Mouse (Mus musculus) layer of hippocampus, adult 18-20 months (tissue): ENCODE results near the gene Mtmr12. TPM values are rescaled to one million over a fixed set of nuclear protein-coding genes. Genes with fewer than 3 reads are reported as not detected.
"Not testable (repeated sequence)": the region's sequence is repeated elsewhere in the genome, so short reads cannot be mapped to it uniquely, and the experiment has no call there.

Experiments used
- DNase-seq, 2 experiments: peaks; one replicate each; pipeline ENCODE4 v3.0.0; 2022; ENCODE audit warnings: low spot score in 2 of 2
- total RNA-seq, 2 experiments: library from RNA; stranded (reverse); gene quantifications; 2 replicates each; pipeline ENCODE4 v1.2.3; 2021

Gene Mtmr12
- total RNA-seq, 2 experiments from 2014 or later, result 61.3 to 65.7 TPM

DNA sequence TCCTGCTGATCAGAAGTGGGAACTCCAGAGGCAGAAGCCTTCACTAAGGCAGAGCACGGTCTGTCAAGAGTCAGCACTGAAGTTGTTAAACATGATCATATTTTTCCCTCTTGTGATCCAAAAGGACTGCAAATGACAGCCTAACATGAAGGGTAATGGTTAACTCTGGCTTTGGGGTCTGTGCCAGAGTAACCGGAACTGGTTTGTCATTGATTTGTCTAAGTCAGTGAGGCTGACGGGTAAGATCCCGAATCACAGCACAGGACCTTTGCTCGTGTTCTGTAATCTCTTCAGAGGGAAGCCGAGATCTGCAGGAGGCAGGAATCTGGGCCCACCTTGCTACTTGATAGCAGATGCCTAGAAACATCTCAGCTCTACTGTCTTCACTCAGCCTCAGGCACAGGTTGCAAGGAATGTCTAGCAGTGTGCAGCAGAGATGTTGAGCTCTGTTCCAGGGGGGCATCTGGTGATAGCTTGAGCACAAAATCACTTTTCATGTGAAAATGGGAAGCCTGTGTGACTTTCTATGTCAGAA lies 2.8 kb downstream of the Mtmr12 start:
- DNase-seq, result no peak

DNA sequence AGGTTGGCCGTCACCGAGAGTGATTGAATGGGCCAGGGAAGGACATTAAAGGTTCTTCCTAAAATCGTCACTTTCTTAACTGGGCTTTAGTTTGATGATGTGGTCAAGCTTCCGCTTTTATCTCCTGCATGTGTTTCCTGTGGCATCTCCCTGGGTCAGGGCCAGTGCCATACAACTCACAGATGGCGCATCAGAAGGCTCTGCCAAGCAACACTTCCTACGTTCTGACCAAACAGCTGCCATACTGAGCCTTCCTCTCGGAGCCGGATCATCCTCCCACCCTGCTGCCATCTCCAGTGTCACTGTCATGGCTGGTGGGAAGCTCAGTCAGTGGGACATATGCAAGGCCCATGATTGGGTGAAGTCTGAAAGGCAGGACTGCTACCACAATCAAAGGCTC lies 6.7 kb downstream of the Mtmr12 start:
- DNase-seq, result peak; percentile 83 to 92

DNA sequence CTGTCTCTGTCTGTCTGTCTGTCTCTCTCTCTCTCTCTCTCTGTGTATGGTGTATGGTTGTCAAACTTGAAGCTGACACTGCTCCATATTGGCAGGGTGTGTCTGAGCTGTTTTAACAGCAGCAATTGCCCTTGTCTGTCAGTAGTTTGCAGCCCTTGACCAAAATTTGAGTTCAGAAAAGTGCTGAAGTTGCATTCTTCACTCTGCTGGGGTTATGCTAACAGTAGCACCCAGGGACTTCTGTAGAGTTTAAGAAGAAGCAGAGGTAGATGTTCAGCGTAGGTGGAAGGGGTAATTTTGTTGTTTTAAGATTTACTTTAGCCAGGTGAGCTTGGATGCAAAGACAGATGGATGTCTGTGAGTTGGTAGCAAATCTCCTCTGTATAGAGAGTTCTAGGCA lies 7.4 kb downstream of the Mtmr12 start:
- no peak for DNase-seq

DNA sequence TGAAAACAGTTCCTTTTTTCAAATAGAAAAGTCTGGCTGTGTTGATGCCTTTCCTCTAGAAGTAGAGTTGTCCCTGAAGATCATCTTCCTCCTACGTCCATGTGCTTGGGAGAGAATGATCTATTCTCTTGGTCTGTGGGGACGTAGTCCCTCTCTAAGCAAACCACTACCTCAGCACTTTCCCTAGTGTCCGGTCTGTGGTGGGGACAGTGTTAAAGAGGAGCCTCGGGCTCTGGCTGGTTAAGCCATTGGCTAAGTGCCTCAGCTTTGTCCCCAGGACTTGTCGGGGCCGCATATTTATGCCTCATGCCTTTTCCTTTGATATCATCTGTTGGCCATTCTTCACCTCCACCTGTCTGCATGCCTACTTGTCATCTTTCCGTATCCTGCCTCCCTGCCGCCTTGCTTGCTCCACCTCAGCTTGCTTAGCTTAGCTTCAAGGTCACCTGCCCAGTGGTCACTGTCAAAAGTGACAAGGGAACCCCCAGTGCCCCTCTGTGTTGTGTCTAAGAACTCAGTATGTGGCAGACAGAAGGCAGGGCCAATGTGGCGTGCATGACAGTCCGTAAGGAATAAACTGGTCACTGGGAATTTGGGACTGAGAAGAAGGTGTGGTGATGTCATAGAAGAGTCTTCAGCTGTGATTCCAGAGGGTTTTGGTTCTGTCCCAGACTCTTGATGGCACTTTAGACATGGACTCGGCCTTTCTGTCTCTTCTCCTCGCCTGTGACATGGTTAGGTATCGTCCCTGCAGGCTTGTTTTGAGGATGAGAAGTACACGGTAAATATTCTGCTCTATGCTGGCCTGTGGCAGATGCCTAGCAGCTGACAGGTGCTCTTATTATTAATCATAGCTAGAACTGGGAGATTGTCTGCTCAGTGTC lies 9.9 kb downstream of the Mtmr12 start:
- no peak for DNase-seq

DNA sequence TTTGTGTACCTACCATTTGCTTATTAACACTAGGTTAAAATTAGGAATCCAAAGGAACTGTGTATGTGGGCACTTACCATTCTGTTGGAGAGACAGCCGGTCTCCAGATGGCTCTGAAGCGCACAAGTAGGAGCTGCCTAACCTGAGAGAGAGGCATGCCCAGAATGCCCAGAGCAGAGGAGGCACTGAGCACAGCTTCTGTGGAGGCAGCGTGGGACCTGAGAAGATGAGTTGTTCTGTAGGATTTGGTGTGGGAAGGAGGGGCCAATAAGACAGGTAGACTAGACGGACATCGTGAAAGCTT lies 10.5 kb downstream of the Mtmr12 start:
- peak; percentile 82 to 92 for DNase-seq

DNA sequence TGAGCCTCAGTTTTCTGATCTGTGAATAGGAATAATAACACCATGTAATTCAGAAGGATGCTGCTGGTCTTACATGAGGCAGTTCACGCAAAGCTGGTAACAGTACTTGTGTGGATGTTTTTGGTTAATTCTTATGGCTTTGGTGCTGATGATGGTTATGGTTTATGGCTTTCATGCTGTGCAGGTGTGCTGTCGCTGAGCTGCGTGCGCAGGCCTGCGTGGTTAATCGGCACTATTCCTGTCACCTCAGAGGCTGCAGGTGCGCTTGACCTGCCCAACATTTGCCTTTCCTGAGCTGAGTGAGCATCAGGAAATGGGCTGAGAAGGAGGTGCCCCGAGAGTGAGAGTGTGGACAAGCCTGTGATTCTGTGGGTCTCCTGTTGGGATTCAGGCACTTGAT lies 11.3 kb downstream of the Mtmr12 start:
- DNase-seq, result no peak

DNA sequence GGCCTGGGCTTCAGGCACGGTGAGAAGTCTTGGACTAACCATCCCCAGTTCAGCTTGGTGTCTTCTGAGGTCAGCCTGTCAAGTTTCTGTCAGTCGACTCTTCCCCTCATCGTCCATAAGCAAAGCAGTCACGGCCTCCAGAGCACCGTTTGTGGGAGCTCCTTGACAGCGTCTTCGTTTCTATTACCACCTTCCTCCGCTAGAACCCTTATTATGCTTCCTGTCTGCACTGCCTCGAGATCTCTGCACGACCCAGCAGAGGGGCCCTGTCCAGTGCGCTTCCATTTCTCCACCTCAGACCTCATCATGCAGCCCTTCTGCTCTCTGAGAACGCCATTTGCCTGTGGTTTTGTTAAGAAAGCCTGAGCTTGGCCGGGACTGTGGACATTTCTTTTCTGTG lies 12.0 kb downstream of the Mtmr12 start:
- no peak for DNase-seq

DNA sequence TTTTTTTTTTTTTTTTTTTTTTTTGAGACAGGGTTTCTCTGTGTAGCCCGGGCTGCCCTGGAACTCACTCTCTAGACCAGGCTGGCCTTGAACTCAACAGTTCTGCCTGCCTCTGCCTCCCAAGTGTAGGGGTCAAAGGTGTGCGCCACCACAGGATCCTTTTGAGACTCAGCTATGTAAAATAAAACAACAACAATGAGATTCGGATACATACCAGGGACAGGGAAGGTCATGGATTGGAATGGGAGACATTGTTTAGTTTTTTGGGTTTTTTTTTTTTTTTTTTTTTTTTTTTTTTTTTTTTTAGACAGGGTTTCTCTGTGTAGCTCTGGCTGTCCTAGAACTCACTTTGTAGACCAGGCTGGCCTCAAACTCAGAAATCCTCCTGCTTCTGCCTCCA lies 12.5 kb downstream of the Mtmr12 start:
- not testable (repeated sequence) for DNase-seq

DNA sequence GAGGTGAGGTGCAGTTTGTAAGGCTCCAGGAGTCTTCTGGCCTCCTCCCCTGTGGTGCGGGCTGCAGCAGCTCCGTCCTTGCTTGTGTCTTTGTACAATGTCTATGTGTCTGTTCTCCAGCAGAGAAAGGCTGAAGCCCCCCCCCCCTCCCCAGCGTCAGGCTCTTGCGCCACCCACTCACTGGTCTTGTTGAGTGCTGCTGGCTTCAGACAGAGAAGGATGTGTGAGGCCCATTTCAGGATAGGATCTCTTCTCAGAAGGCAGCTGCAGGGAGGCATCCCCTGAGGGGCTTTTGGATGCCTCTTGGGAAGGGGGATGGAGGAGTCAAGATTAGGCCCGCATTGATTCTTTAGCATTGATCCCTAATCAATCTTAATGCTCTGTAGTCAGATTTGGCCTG lies 13.0 kb downstream of the Mtmr12 start:
- no peak for DNase-seq

DNA sequence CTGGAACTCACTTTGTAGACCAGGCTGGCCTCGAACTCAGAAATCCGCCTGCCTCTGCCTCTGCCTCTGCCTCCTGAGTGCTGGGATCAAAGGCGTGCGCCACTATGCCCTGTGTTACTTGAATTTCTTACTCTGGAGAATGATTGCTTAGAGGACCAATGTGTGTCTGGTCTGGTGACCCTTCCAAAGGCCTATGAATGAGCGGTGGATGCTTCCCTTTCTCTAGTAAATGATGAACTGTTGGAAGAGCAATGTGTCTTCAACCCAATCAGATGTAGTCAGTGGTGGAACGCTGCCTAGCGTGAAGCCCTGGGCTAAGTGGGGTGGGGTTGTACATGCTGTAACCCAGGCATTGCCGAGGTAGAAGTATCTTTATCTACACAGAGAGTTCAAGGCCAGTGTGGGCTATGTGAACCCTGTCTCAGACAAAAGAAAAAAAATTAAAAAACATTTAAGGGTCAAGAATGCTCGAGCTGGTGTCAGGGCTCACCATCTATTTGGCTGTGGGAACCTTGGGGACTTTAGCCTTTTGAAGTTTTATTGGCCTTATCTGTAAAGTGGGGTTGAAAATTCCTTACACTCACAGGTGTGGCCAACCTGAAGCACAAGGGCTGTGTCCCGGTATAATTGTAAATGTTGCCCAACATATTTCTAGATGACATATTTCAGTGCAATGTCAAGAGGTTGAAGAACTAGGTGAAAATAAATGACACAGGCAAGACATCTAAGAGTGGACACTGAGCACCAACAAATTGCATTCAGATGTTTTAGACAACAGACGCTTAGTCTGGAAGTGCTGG lies 14.0 kb downstream of the Mtmr12 start:
- DNase-seq, result no peak

DNA sequence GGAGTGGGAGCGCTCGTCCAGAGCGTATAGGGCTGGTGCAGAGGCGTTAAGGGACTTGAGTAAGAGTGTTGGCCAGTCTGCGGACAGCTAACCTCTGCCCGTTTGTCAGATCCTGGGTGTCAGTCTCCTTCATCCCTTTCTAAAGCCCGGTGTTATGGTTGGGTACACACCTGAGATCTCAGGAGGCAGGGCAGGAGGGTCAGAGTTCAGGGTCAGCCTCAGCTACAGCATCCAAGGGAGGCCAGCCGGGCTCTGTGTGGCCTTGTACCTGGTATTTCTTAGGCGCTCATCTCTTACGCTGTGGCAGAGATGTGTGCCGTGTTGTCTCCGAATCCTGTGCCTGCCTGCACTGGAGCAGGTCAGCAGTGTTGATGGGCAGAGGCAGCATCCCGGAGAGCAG lies 16.3 kb downstream of the Mtmr12 start:
- DNase-seq, result no peak

DNA sequence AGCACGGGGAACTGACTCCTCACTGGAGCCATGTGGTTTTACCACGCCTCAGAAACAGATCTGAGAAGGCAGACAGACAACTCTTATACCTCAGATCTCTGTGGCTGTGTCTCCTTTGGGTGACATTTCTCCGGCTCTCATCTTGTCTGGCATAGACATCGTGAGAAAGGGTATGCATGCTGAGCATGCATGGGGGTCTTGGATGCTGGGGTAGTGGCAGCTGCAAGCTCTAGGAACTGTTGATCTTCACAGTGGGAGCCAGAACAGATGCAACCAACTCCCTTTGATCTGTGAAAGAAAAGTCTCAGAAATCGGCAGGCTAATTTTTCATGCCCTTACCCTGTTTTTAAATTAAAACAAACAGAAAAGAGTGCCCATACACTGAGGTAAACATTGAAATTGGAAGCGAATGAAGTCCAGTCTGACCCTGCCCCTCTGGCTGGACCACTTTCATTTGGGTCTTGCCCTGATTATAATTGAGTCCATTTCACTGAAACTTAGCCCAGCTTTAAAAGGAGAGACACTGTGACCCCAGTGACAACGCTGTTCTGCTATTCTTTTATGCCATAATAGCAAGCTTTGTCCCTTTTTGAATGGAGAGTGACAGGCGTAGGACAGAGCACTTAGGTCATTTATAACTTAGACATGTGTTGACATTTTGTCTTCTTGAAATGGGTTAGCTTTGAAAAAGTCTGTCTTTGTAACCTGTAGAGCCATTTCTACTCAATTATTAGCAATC lies 17.9 kb downstream of the Mtmr12 start:
- no peak for DNase-seq

DNA sequence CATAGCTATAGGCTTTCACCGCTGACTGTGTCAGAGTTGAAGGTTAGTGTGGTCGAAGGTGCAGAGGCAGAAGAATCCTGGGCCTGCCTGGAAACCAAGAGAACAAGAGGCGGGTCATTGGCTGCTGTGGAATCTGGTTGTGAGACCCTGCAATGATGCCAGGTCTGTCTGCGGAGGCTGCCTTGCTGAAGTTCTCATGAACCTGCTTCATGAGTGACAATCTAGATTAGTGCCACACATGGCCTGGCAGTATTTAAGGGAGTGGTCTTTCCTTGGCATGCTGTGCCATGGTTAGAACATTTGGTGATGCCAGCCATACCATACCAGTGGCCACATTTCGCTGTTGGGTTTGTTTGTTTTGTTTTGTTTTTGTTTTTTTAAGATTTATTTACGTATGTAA lies 18.6 kb downstream of the Mtmr12 start:
- no peak for DNase-seq

DNA sequence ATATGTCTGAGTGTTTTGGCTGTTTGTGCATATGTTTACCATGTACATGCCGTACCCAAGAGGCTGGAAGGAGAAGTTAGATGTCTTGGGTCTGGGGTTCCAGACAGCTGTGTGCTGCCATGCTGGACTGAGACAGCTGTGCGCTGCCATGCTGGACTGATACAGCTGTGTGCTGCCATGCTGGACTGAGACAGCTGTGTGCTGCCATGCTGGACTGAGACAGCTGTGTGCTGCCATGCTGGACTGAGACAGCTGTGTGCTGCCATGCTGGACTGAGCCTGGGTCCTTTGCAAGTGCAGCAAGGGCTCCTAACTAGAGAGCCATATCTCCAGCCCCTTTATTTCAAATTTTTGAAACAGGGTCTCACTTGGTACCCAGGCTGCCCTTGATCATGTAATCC lies 19.4 kb downstream of the Mtmr12 start:
- no peak for DNase-seq

DNA sequence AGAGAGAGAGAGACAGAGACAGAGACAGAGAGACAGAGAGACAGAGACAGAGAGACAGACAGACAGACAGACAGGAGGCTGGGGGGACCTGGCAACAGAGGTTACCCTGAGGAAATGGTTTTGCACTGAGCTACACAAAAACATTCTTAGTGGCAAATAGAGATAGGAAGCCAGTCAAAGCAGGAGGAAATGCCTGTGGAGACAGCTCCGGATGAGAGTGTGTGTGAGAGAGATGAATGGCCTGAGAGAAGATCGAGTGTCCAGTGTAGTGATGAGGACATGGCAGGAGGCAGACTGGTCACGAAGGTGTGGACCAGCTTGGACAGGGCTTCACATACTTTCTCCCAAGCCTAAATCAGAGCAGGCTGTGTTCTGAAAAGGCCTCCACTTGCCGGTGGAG lies 20.2 kb downstream of the Mtmr12 start:
- DNase-seq, result no peak

DNA sequence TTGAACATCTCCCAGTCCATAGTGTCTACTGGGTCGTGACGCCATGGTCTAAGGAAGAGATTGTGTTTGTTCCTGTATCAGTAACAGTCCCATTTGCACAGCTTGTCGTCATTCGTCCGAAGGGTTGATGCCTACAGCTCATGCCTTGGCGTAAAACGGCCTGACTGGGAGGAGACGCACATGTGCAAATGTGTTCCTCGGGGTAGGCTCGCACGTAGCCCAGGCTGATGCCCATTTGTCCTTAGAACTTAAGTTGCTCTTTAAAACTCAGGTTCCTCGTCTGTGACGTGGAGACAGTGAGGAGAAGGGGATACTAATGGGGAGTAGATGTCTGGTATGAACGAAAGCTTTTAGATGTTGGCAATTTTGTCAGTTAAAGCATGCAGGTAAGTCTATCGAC lies 22.1 kb downstream of the Mtmr12 start:
- DNase-seq, result no peak

DNA sequence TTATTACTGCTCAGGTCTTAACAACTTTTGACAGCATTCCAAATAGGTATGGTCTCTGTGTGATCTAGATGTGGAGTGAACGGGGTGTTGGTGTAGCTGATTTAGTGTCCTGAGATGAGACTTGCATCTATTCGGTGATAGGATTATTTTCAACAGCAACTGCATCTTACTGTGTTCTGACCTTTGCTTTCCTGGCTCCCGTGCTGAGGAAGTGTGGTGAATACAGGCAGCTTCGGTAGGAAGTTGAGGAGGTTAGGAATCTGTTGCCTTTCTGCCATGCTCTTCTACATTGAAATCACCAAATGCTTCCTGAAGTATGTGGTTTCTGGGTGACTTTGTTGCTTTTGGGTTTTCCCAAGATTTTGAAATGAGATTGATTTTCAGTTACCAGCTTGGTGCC lies 22.5 kb downstream of the Mtmr12 start:
- no peak for DNase-seq

DNA sequence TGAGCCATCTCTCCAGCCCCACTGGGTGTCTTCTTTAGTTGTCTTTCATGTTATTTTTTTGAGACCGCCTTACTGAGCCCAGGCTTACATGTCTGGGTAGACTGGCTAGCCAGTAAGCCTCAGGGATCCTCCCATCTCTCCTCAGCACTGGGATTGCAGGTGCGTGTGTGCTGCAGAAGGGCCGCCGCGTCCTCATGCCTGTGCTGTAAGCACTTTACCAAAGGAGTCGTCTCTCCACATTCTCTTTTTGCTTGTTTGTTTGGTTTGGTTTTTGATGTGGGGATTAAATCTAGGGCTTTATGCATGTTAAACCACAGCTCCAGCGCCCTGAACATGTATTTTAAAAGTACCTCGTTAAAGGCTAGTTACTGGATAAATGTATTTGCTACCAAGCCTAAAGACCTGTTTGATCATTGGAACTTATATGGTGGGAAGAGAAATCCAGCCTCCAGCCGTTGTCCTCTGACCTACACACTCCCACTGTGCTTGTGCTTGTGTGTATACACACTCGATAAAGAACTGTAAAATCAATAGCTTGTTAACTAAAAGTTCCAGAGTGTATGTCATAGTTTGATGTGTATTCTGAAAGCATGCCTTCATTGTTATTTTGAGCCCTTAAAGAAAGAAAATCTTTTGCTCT lies 24.9 kb downstream of the Mtmr12 start:
- no peak for DNase-seq

DNA sequence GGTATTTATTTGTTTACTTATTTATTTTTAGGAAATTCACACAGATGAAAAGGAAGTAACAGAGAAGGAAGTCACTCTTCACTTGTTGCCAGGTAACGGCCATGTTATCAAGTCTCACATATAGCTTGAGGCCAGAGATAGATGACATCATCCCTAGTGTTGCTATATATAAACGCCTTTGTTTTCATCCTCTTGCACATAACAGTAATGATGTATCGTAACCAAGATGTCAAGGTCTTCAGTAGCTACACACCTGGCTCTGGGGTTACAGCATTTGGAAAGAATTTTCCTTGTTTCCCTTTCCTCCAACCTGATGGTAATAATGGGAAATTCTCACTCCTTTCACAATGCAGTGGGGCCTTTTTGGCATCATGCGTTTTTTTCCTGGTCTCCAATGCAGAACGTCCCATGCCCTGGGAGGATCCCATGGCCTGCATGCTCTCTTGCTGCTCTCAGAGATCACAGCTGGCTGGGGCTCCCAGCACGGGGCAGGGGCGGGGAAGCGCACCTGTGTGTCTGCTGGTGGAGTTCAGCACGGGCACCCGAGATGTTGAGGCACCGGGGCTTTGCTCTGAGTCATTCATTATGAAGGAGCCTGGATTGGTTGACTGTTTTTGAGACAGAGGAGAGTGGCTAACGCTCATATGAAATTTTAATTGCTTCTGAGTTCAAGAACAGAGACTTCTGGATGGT lies 25.6 kb downstream of the Mtmr12 start:
- no peak for DNase-seq

DNA sequence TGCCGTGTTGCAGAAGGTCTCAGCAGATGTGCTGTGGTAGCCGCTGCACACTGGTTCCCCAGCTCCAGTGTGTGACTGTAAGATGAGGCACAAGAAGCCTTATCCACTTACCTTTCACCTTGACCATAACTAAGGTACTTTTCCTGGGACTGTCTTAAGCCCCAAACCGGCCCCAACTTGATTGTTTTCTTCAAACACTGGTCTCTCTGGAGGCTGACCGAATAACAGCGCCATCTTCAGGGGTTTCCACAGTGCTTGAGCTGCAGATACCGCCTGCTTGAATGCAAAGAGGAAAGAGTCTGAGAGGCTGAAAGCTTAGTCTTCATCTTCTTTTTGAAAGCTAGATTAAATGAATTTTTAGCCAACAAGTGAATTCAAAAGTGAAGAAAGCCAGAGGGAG lies 26.6 kb downstream of the Mtmr12 start:
- no peak for DNase-seq

DNA sequence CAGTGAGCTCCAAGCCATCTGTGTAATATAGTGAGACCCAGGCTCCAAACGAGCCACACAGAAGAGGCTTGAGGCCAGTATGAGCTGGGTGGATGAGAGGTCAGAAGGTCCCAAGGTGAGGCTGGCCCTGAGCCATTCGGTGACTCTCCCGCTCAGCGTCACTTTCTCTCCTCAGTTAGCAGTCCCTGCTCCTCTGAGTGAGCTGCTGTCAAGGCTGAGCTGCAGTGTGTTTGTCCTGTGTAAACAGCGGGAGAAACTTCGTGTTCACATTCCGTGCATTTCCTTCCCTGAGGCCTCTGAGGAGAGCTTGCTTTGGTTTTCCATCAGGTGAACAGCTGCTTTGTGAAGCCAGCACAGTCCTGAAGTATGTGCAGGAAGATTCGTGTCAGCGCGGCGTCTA lies 27.6 kb downstream of the Mtmr12 start:
- DNase-seq, result no peak
